Mouse (Mus musculus) macrophage (primary cell): ENCODE measurements around the gene Popdc2. TPM values are rescaled to one million over a fixed set of nuclear protein-coding genes. Genes with fewer than 3 reads are reported as not detected.

ENCODE experiments used
- H3K27ac ChIP-seq: fragments of 350-480 bp; formaldehyde crosslinking; 2 replicates; pipeline ENCODE4 v1.9.0; 2021
- H3K36me3 ChIP-seq: fragments of 350-480 bp; formaldehyde crosslinking; 2 replicates; pipeline ENCODE4 v1.9.0; 2021; ENCODE audit errors: inconsistent target
- H3K4me3 ChIP-seq: fragments of 350-480 bp; formaldehyde crosslinking; 2 replicates; pipeline ENCODE4 v1.9.0; 2021; ENCODE audit errors: inconsistent target
- H3K79me2 ChIP-seq: fragments of 350-480 bp; formaldehyde crosslinking; 2 replicates; pipeline ENCODE4 v1.9.0; 2021; ENCODE audit errors: inconsistent target
- WGBS: methylation state at CpG from one replicate; pipeline ENCODE4 v1.1.7; 2026; ENCODE audit warnings: inconsistent platforms; ENCODE audit not compliant: missing documents; 5-methylcytosine and 5-hydroxymethylcytosine counted together
- polyA plus RNA-seq: library from polyadenylated mRNA; stranded (reverse); fragments of 250-400 nt; gene quantifications from 3 replicates; pipeline ENCODE4 v1.2.4, GENCODE M21; 2018; ENCODE audit warnings: inconsistent platforms

Popdc2 gene
- polyA plus RNA-seq, 1 experiment from 2014 or later: not detected

DNA sequence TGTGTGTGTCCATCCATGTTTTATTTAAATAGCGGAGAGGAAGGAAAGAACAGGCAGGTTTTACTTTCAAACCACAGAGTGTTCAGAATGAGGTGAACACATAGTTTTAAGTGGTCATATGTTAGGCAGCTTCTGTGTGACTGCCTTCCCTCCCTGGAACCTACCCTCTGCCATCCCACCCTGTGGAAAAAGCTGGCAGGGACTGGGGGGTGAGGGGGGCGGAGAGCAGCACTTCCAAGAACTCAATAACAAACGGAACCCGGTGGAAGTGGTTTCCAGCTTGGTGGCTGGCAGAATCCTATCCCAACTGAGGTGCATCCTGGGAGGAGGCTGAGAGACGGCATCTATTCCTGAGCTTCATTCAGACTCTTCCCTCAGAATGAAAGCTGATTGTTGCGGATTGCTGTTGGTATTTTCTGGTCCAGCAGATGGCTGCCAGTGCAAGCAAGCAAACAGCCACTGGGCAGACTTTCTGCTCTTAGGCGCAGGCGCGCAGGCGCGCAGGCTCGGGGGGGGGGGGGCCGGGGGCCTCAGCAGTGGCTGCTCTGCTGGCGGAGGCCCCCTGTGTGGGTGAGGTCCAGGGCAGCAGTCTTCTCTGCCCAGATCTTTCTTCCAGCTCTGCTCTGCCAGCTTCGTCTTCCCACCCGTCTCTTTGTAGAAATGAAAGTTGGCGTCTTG lies 14.3 kb downstream of the Popdc2 start:
- H3K4me3 ChIP-seq: peak overlapping the region; percentile 38
- no peaks in the 10 kb centered on the region for H3K79me2 ChIP-seq
- H3K27ac ChIP-seq: peak overlapping the region; percentile 48
- no peaks in the 10 kb centered on the region for H3K36me3 ChIP-seq
- WGBS: 18% methylated on average over 11 of the region's 17 CpGs

DNA sequence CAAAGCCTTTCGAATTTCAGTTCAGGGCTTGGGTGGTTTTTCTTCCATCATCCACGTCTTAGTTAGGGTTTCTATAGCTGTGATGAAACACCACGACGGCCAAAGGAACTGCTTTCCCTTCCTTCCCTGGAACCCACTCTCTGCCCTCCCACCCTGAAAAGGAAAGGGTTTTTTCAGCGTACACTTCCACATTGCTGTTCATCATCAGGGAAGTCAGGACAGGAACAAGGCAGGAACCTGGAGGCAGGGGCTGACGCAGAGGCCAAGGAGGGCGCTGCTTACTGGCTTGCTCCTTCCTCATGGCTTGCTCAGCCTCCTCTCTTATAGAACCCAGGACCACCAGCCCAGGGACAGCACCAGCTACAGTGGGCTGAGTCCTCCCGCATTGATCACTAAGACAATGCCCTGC lies 14.8 kb downstream of the Popdc2 start:
- H3K4me3 ChIP-seq: peak overlapping the region; percentile 38

DNA sequence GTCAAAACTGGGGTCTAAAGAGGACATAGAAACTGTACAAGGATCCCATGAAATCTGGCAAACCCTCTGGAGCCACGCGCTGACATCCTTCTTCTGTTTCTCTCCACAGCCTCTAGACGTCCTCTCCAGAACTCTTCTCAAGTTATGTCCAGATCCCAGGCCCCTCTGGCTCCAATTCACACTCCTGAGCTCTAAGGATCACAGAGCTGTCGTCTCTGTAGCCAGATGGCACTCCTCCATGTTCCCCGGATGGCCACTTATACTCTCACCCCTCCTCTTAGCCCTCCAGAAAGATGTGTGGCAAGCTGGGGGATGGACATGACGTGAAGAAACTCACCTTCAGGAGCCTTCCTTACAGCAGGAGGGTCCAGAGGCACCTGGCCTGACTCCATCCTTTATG lies 15.5 kb downstream of the Popdc2 start:
- no peak overlapping the region for H3K4me3 ChIP-seq
- H3K36me3 ChIP-seq: no peaks in the 10 kb centered on the region
- no peaks in the 10 kb centered on the region for H3K79me2 ChIP-seq
- H3K27ac ChIP-seq: no peak overlapping the region
- WGBS: 97% methylated on average over 6 of the region's 6 CpGs

More for the DNA sequence above, 14.8 kb downstream of the Popdc2 start:
- Histone ChIP-seq H3K27ac (peak overlapping the region; percentile 48), H3K79me2 (no peaks in the 10 kb centered on the region), H3K36me3 (no peaks in the 10 kb centered on the region)
- WGBS: 21% methylated on average over 8 of the region's 8 CpGs

DNA sequence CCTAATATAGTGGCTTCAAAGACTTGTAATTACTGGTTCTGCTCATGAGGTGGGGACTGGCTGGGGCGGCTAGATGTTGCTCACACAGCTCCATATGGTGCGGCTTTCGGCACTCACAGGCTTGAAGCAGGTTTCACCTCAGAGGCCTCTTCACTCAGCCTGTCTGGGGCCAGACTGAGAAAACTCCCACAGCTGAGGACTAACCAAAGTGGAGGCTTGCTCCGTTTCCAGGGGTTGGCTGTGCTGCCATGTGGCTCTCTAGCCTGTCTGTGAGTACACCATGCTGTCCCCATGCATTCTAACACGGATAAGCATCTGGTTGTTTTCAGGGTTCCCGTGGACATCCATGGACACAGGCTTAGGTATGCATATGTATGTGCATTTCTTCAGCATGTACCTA lies 16.6 kb downstream of the Popdc2 start:
- Histone ChIP-seq H3K27ac (no peak overlapping the region), H3K36me3 (no peaks in the 10 kb centered on the region), H3K79me2 (no peaks in the 10 kb centered on the region), H3K4me3 (no peak overlapping the region)
- WGBS: 95% methylated on average over 6 of the region's 6 CpGs

DNA sequence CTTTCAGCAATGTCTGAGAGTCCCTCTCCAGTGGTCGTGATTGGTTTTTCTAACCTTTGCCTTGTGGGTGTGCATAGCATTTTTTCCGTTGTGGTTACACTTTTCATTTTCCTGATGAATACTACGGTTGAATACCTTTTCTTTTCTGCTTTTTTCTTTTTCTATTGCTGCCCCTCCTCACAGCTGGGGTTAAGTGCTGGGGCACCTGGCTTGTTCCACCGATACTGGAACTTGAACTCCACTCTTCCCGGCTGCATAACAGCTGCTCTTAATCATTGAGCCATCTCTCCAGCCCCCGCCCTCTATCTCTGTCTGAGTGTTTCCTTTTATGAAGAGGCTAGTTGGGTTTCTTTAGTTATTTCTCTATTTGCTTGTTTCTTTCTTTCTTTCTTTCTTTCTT lies 17.1 kb downstream of the Popdc2 start:
- Histone ChIP-seq H3K36me3 (no peaks in the 10 kb centered on the region), H3K79me2 (no peaks in the 10 kb centered on the region), H3K4me3 (no peak overlapping the region), H3K27ac (no peak overlapping the region)
- WGBS: 64% methylated on average over 6 of the region's 6 CpGs

DNA sequence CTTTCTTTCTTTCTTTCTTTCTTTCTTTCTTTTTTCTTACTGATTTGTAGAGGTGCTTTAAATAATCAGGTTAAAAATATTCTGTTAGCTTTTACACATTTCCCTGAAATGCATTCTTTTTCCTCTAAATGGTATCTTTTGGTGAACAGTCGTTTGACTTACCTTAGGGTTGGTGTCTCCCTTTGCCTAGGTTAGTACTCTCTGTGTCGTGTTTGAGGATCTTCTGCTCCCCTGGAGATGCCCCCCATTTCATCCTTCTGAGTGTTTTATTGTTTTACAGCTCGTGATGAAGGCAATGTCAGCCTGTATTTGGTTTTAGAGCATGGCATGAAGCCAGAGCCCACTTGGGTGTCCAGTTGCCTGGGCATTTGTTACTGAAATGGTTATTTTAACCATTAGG lies 17.5 kb downstream of the Popdc2 start:
- no peaks in the 10 kb centered on the region for H3K79me2 ChIP-seq
- H3K4me3 ChIP-seq: no peak overlapping the region
- no peaks in the 10 kb centered on the region for H3K36me3 ChIP-seq
- 84% methylated on average over 3 of the region's 3 CpGs for WGBS
- no peak overlapping the region for H3K27ac ChIP-seq

DNA sequence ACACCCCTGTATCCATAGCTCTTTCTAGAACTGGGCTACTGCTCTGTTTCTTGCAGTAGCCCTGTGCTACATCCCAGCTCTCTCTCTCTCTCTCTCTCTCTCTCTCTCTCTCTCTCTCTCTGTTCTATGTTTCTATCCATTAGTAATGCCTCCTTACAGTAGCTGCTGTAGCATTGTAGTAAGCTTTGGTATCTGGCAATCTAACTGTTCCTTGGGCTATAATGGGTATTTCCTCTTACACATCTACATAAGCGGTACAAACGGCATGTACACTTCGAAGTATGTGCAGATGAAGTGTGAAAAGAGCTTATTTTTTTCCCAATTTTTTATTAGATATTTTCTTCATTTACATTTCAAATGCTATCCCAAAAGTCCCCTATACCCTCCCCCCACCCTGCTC lies 17.9 kb downstream of the Popdc2 start:
- no peaks in the 10 kb centered on the region for H3K36me3 ChIP-seq

DNA sequence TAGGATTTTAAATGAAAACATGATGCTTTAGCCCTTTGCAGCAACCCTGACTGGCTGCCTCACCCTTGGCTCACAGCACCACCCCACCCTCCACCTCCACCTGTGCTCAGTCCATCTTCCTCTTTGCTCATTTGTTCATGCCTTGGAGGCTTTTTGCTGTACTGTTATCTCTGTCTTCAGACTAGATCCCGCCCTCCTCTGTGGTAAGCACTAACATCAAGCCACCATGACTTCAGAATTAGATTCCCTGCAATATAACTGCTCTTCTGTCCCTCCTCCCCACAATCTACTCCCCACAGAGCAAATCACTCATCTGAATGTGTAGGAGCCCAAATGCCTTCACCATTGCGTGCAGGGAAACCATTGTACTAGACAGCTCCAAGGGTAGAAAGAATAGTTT lies 21.7 kb downstream of the Popdc2 start:
- no peak overlapping the region for H3K4me3 ChIP-seq
- no peaks in the 10 kb centered on the region for H3K36me3 ChIP-seq
- H3K27ac ChIP-seq: no peak overlapping the region
- 96% methylated on average over 2 of the region's 2 CpGs for WGBS
- no peaks in the 10 kb centered on the region for H3K79me2 ChIP-seq

More for the DNA sequence above, 17.9 kb downstream of the Popdc2 start:
- no CpG with 5 or more reads among the region's 3 CpGs for WGBS
- H3K79me2 ChIP-seq: no peaks in the 10 kb centered on the region
- H3K4me3 ChIP-seq: no peak overlapping the region
- no peak overlapping the region for H3K27ac ChIP-seq

DNA sequence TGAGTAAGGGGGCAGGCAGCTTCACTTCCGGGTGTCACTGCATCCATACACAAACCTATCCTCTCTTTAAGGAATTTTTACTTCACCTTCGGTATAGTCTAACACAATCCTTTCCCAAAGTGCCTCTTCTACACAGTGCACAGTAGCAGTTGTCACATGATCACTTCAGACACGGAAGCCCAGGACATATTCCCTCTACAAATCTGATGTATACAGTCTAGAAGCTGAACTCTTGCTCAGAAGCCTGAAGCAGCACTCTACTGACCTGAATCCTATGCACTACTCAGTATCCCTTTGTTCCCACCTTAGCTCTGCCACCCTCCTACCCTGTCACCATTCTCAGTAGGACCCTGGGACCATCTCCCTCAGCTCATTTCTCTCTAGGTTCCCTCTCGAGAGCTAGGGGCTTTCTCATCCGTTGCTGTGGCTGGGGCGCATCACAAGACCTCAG lies 23.2 kb downstream of the Popdc2 start:
- Histone ChIP-seq H3K27ac (no peak overlapping the region), H3K4me3 (no peak overlapping the region), H3K79me2 (no peaks in the 10 kb centered on the region), H3K36me3 (no peaks in the 10 kb centered on the region)
- WGBS: 78% methylated on average over 6 of the region's 6 CpGs

DNA sequence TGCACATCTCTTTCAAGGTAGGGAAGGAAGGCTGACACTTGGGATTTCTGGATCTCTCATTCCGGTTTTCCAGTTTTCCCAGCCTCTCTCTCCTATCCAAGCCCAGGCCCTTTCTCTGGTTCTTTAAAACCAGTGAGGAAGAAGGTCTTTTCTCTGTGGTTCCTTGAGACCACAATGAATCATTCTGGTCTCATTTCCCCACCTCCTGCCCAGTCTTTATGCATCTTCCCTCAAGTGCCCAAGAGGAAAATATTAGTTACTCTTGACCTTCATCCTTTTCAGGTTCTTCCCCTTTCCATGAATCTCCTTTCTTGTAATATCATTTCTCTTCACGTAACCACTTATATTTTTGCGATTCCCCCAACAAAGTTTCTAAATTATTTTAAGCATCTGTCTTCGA lies 23.7 kb downstream of the Popdc2 start:
- Histone ChIP-seq H3K79me2 (no peaks in the 10 kb centered on the region), H3K36me3 (no peaks in the 10 kb centered on the region), H3K4me3 (no peak overlapping the region), H3K27ac (no peak overlapping the region)
- WGBS: 66% methylated on average over 4 of the region's 4 CpGs

DNA sequence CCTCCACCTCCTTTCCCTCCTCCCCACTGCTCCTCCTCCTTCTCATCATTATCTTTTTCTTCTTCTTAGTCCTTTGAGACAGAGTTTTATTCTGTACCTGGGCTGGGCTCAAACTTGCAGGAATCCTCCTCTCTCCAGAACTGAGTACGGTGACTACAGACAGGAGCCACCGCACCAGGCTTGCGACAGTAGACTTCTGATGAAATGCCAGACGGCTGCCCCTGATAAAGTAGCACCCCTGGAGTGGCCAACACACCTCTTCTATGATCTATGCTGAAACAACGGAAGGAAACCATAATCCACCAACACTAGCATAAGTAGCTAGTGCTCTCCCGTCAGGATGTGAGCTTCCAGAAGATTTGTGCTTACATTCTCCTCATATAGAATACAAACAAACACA lies 25.4 kb downstream of the Popdc2 start:
- Histone ChIP-seq H3K4me3 (no peak overlapping the region), H3K79me2 (no peaks in the 10 kb centered on the region), H3K36me3 (no peaks in the 10 kb centered on the region), H3K27ac (no peak overlapping the region)
- 95% methylated on average over 6 of the region's 6 CpGs for WGBS

DNA sequence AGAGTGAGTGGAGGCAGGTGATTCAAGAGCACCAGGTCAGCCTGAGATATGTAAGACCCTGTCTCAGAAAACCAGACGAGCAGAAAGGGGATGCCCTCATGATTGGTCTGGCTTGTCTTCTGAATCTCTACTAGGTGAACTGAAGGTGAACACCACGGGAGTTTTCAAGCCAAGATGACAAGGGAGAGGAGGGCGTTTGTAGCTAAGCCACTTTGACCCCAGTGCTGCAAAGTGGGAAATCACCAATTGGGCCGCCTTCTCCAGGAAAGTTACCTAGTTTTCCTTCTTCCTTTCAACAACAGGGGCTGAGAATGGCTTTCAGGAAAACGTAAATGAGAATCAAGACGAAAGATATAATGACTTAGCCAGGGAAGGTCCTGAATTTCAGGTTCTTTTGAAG lies 26.7 kb downstream of the Popdc2 start:
- 91% methylated on average over 6 of the region's 6 CpGs for WGBS
- H3K4me3 ChIP-seq: no peak overlapping the region
- H3K79me2 ChIP-seq: no peaks in the 10 kb centered on the region
- no peaks in the 10 kb centered on the region for H3K36me3 ChIP-seq
- no peak overlapping the region for H3K27ac ChIP-seq

DNA sequence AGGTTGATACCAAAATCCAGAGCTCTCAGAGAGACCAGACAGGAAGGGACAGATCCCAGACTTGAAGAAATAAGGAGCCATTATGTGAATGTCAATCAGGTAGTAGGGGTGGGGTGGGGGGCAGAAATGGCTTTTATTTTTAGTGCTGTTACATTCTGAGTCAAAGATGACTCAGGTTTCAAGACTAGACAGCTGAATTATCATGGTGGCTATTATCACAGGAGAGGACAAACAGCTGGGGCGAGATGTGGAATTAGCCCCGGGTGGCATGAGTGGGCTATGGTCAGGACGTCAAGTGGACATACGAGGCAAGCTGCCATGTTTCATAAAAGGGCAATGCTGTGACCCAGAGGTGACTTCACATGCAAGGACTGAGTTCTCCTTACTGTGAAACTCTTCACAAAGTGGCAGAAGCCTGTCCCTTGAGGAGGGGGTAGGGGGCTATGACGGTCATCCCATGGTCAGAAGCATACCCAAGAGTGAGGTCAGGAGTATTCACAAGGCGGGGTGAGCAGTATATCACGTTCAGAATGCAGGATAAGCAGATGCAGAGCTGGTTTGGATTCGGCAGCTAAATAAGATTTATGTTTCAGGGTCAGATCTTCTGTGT lies 27.4 kb downstream of the Popdc2 start:
- Histone ChIP-seq H3K36me3 (no peaks in the 10 kb centered on the region), H3K4me3 (no peak overlapping the region), H3K79me2 (no peaks in the 10 kb centered on the region), H3K27ac (no peak overlapping the region)
- 97% methylated on average over 8 of the region's 8 CpGs for WGBS

DNA sequence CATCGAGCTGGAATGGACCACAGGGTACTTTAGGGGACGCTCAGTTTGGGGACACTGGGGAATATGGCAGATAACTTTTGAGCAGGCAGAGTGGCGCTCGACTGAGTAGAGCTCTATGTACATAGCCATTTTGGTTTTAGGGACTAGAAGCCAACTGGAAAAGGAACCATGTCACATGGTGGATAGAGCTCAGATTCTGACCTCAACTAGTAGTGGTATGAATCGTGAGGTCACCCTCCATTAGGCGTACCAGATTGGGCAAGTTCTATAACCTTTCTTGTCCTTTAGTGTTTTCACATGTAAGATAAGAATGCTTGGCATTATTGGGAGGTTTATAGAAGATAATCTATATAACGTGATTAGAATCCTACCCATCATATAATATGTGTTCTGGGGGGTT lies 28.3 kb downstream of the Popdc2 start:
- H3K79me2 ChIP-seq: no peaks in the 10 kb centered on the region
- H3K27ac ChIP-seq: no peak overlapping the region
- no peak overlapping the region for H3K4me3 ChIP-seq
- WGBS: 95% methylated on average over 7 of the region's 7 CpGs
- no peaks in the 10 kb centered on the region for H3K36me3 ChIP-seq

DNA sequence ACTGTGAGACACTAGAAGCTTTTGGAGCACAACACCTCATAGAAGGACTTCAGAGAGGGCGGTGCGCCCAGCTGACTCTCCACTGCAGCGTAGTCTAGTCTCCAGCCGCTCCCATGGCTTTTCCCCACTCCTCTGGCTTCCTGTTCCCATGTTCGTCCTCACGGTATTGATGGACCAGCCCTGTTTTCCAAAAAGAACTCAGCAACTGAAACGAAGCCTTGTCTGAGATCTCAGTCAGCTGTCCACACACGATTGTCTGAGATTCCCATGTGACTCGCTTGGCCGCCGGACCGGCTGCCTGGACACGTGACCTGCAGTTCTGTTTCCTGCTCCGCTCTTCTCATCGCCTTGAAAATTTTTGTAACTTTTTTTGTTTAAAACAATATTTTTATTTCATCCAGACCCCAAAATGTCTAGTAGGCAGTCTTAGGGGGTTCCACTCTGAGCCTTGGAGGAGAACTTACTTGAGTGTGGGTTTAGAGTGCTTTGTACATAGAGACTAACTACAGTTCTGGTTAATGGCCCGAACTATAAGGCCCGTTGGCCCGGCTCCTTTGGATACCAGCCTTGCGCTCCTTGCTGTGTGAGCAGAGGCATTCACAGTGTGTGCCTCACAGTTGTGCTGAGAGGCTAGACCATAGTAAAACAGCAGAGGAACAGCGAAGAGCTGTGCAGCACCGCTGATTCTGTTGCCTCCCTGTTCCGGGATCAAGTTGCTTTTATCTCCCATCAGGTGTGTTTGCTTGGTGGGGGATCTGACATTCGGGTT lies 30.3 kb downstream of the Popdc2 start:
- Histone ChIP-seq H3K79me2 (no peaks in the 10 kb centered on the region), H3K36me3 (no peaks in the 10 kb centered on the region), H3K4me3 (no peak overlapping the region), H3K27ac (no peak overlapping the region)
- WGBS: 92% methylated on average over 23 of the region's 23 CpGs
